Mouse (Mus musculus) CH12.LX (cell line): ENCODE results near the gene Ldha. TPM values are rescaled to one million over a fixed set of nuclear protein-coding genes. Genes with fewer than 3 reads are reported as not detected.
"Not testable (repeated sequence)": the region's sequence is repeated elsewhere in the genome, so short reads cannot be mapped to it uniquely, and the experiment has no call there.

ENCODE experiments used
- DNase-seq: peaks from one replicate; pipeline ENCODE4 v3.0.0-alpha.2; 2013; ENCODE audit errors: extremely low read depth
- H3K27ac ChIP-seq: 2 replicates; pipeline ENCODE4 v1.5.1; 2012; ENCODE audit warnings: low read depth, mild to moderate bottlenecking, control low read depth, moderate library complexity; ENCODE audit not compliant: insufficient read depth
- H3K27me3 ChIP-seq: replicated peaks from 2 replicates; pipeline ENCODE3; 2012; ENCODE audit warnings: inconsistent platforms
- H3K36me3 ChIP-seq, 2 experiments: replicated peaks in 1 of 2; 2 replicates each; pipeline versions ENCODE3 to v1.6.1; 2012; ENCODE audit warnings: inconsistent platforms in 1 of 2, low read length in 1 of 2, mild to moderate bottlenecking in 1 of 2, mixed read lengths in 1 of 2, moderate library complexity in 1 of 2; ENCODE audit not compliant: control insufficient read depth in 1 of 2, insufficient read depth in 1 of 2
- H3K4me1 ChIP-seq, 2 experiments: 2 replicates each; pipeline ENCODE4 v1.6.1; 2012; ENCODE audit warnings: inconsistent platforms in 1 of 2, moderate library complexity in 1 of 2; ENCODE audit not compliant: insufficient read depth in 2 of 2, control insufficient read depth in 1 of 2
- H3K4me2 ChIP-seq: 2 replicates; pipeline ENCODE4 v1.6.1; 2012; ENCODE audit warnings: low read depth, mild to moderate bottlenecking, control low read depth; ENCODE audit not compliant: poor library complexity, insufficient read depth, severe bottlenecking
- H3K4me3 ChIP-seq, 3 experiments: fragments of 150-350 bp in 1 of 3; sonication (generic) in 1 of 3; replicated peaks in 1 of 3; 2 replicates each; pipeline versions ENCODE3 to v1.5.1; 2011 to 2012; ENCODE audit warnings: low read depth in 2 of 3, low read length in 2 of 3, mild to moderate bottlenecking in 2 of 3, moderate library complexity in 2 of 3, control low read depth in 1 of 3, improper control_type of control experiment in 1 of 3, inconsistent platforms in 1 of 3, mixed read lengths in 1 of 3; ENCODE audit not compliant: poor library complexity in 1 of 3
- H3K79me2 ChIP-seq: replicated peaks from 2 replicates; pipeline ENCODE4 v1.6.1; 2012; ENCODE audit warnings: mild to moderate bottlenecking, moderate library complexity; ENCODE audit not compliant: control insufficient read depth, poor library complexity, insufficient read depth, severe bottlenecking; ENCODE audit errors: extremely low read depth
- H3K9ac ChIP-seq: 2 replicates; pipeline ENCODE4 v1.6.1; 2012; ENCODE audit warnings: low read depth, mild to moderate bottlenecking, control low read depth, moderate library complexity; ENCODE audit not compliant: insufficient read depth
- H3K9me3 ChIP-seq: replicated peaks from 2 replicates; pipeline ENCODE3; 2012; ENCODE audit warnings: low read length, inconsistent platforms, mixed read lengths
- BHLHE40 ChIP-seq: IDR thresholded peaks from 2 replicates; pipeline ENCODE4 v1.6.1; 2011; ENCODE audit warnings: mild to moderate bottlenecking, low read depth, low read length, improper control_type of control experiment
- CHD1 ChIP-seq: IDR thresholded peaks from 2 replicates; pipeline ENCODE4 v1.6.1; 2012; ENCODE audit warnings: low read depth, low read length, improper control_type of control experiment, inconsistent platforms
- CHD2 ChIP-seq: IDR thresholded peaks from 2 replicates; pipeline ENCODE4 v1.6.1; 2011; ENCODE audit warnings: low read length, improper control_type of control experiment
- CTCF ChIP-seq, 2 experiments: IDR thresholded peaks in 1 of 2; conservative IDR thresholded peaks in 1 of 2; 2 replicates each; pipeline ENCODE4 v1.5.1; 2011 to 2012; ENCODE audit warnings: low read depth in 2 of 2, low read length in 2 of 2, improper control_type of control experiment in 1 of 2, inconsistent platforms in 1 of 2, mild to moderate bottlenecking in 1 of 2, moderate library complexity in 1 of 2
- ELF1 ChIP-seq: IDR thresholded peaks from 2 replicates; pipeline ENCODE4 v1.6.1; 2014; ENCODE audit warnings: low read depth, mild to moderate bottlenecking, inconsistent platforms, low read length, improper control_type of control experiment
- ETS1 ChIP-seq: conservative IDR thresholded peaks from 2 replicates; pipeline ENCODE4 v1.6.1; 2012; ENCODE audit warnings: low read depth, mild to moderate bottlenecking, inconsistent platforms, low read length, improper control_type of control experiment, moderate library complexity
- GABPA ChIP-seq: IDR thresholded peaks from 2 replicates; pipeline ENCODE4 v1.6.1; 2012; ENCODE audit warnings: low read depth, low read length, improper control_type of control experiment, inconsistent platforms; ENCODE audit not compliant: insufficient replicate concordance
- JUND ChIP-seq: conservative IDR thresholded peaks from 2 replicates; pipeline ENCODE4 v1.6.1; 2011; ENCODE audit warnings: low read depth, low read length, improper control_type of control experiment
- MAFK ChIP-seq: IDR thresholded peaks from 2 replicates; pipeline ENCODE4 v1.6.1; 2011; ENCODE audit warnings: low read length, improper control_type of control experiment; ENCODE audit not compliant: insufficient replicate concordance
- MAX ChIP-seq: IDR thresholded peaks from 2 replicates; pipeline ENCODE4 v1.6.1; 2011; ENCODE audit warnings: low read length, improper control_type of control experiment
- MAZ ChIP-seq: IDR thresholded peaks from 2 replicates; pipeline ENCODE4 v1.6.1; 2012; ENCODE audit warnings: low read depth, mild to moderate bottlenecking, inconsistent platforms, low read length, improper control_type of control experiment, moderate library complexity
- MYC ChIP-seq: IDR thresholded peaks from 2 replicates; pipeline ENCODE4 v1.6.1; 2011; ENCODE audit warnings: low read depth, mild to moderate bottlenecking, improper control_type of control experiment, low read length
- PAX5 ChIP-seq: IDR thresholded peaks from 2 replicates; pipeline ENCODE4 v1.6.1; 2012; ENCODE audit warnings: low read length, inconsistent platforms, mixed read lengths
- POLR2A ChIP-seq: IDR thresholded peaks from 2 replicates; pipeline ENCODE4 v1.6.1; 2011; ENCODE audit warnings: low read depth, mild to moderate bottlenecking, improper control_type of control experiment, low read length
- SMC3 ChIP-seq: IDR thresholded peaks from 2 replicates; pipeline ENCODE4 v1.6.1; 2011; ENCODE audit warnings: low read depth, low read length, improper control_type of control experiment
- TBP ChIP-seq: conservative IDR thresholded peaks from 2 replicates; pipeline ENCODE4 v1.6.1; 2011; ENCODE audit warnings: low read depth, low read length, improper control_type of control experiment
- TCF12 ChIP-seq: IDR thresholded peaks from 2 replicates; pipeline ENCODE4 v1.6.1; 2014; ENCODE audit warnings: low read depth, mild to moderate bottlenecking, inconsistent platforms, low read length, improper control_type of control experiment
- UBTF ChIP-seq: IDR thresholded peaks from 2 replicates; pipeline ENCODE4 v1.6.1; 2012; ENCODE audit warnings: low read depth, mild to moderate bottlenecking, inconsistent platforms, low read length, improper control_type of control experiment, moderate library complexity
- USF2 ChIP-seq: conservative IDR thresholded peaks from 2 replicates; pipeline ENCODE4 v1.6.1; 2011; ENCODE audit warnings: low read depth, low read length, improper control_type of control experiment
- dilution Hi-C: fragments of 300-500 bp; cut with MboI; formaldehyde crosslinking; loops from 2 replicates; pipeline ENCODE4 v1.14.3; 2020; ENCODE audit warnings: low sequenced_read_pairs; ENCODE audit not compliant: extremely low pct_unique_long_range_greater_than_20kb, extremely low pct_ligation_motif_present
- in situ Hi-C: fragments of 300-500 bp; cut with MboI; formaldehyde crosslinking; loops from 3 replicates; pipeline ENCODE4 v1.14.3; 2019; ENCODE audit warnings: low sequenced_read_pairs, low pct_ligation_motif_present, low pct_unique_long_range_greater_than_20kb, mixed read lengths
- polyA plus RNA-seq: library from polyadenylated mRNA; unstranded; fragments of >175 nt; gene quantifications from 2 replicates; pipeline ENCODE4 v1.2.1, GENCODE M21; 2012; ENCODE audit warnings: low read depth; ENCODE audit not compliant: insufficient read length
- total RNA-seq, 2 experiments: library from RNA; depleted of rRNA; stranded (reverse); fragments of 300-350 nt in 1 of 2; fragments of >200 nt in 1 of 2; gene quantifications; 2 replicates each; pipeline ENCODE4 v1.2.3; 2012 to 2014

The Ldha gene
- total and polyA plus RNA-seq, 3 experiments = 970 to 1,555 (median 1,199) TPM

- TF ChIP-seq CHD1 = no peak
- TF ChIP-seq ELF1 = no peak
- TF ChIP-seq JUND = no peak
These were observed 11.4 kb upstream of the Ldha start (continued) for GRCm38 (mm10) chr7:46829911-46830310.

GRCm38 (mm10) chr7:46830799-46831590, 10.3 kb upstream of the Ldha start:
- H3K4me1 ChIP-seq = peaks cover 2 to 30% of the 10 kb centered on the region in 2 experiments; a peak in 2 of 4 replicates
- no peak overlapping the region for H3K9ac ChIP-seq
- in situ Hi-C loops (no loop called here), dilution Hi-C loops (no loop called here)
- no peaks in the 10 kb centered on the region for H3K27me3 ChIP-seq
- no peaks in the 10 kb centered on the region for H3K9me3 ChIP-seq
- no peak overlapping the region for H3K4me3 ChIP-seq
- TF ChIP-seq USF2 (no peak), ELF1 (no peak), MAX (no peak), SMC3 (no peak), ETS1 (no peak), GABPA (no peak), POLR2A (no peak), BHLHE40 (no peak), MYC (no peak), MAFK (no peak), PAX5 (no peak), CTCF (conservative IDR thresholded peaks at IDR 0.05 in 1 of 2, IDR thresholded peaks at IDR 0.05 in 1 of 2; ENCODE audit: low read depth in 2 of 2, low read length in 2 of 2) (no peak), TCF12 (no peak)
- H3K27ac ChIP-seq = no peak overlapping the region
- H3K4me2 ChIP-seq = no peak overlapping the region
- no peak for DNase-seq
- no peaks in the 10 kb centered on the region for H3K79me2 ChIP-seq
- peaks cover 0 to 12% of the 10 kb centered on the region in 2 experiments for H3K36me3 ChIP-seq

GRCm38 (mm10) chr7:46831693-46832092, 9.6 kb upstream of the Ldha start:
- H3K79me2 ChIP-seq = no peaks in the 10 kb centered on the region
- H3K27me3 ChIP-seq = no peaks in the 10 kb centered on the region
- no peak overlapping the region for H3K4me2 ChIP-seq
- H3K9ac ChIP-seq = no peak overlapping the region
- peaks cover 2 to 30% of the 10 kb centered on the region in 2 experiments; a peak in 2 of 4 replicates for H3K4me1 ChIP-seq
- in situ Hi-C loops = no loop called here
- no peak for DNase-seq
- no peaks in the 10 kb centered on the region for H3K9me3 ChIP-seq
- no peak overlapping the region for H3K4me3 ChIP-seq
- dilution Hi-C loops = no loop called here
- TF ChIP-seq MAZ = no peak
- no peak for TF ChIP-seq PAX5
- TF ChIP-seq MAFK = no peak
- TF ChIP-seq CHD2 = no peak
- TF ChIP-seq SMC3 = no peak
- TF ChIP-seq TBP = no peak
- TF ChIP-seq MYC = no peak
- TF ChIP-seq GABPA = no peak
- no peak for TF ChIP-seq UBTF
- H3K27ac ChIP-seq = no peak overlapping the region
- peaks cover 0 to 10% of the 10 kb centered on the region in 2 experiments for H3K36me3 ChIP-seq

- DNase-seq, H3K4me3 ChIP-seq, H3K27me3 ChIP-seq, H3K36me3 ChIP-seq, in situ Hi-C loops, dilution Hi-C loops, H3K9me3 ChIP-seq, H3K79me2 ChIP-seq, H3K9ac ChIP-seq, H3K4me2 ChIP-seq, H3K27ac ChIP-seq: not testable (repeated sequence)
- H3K4me1 ChIP-seq = peaks cover 2 to 30% of the 10 kb centered on the region in 2 experiments; a peak in 2 of 4 replicates
These were observed 9.0 kb upstream of the Ldha start for GRCm38 (mm10) chr7:46832112-46832810.
